Mouse (Mus musculus): ENCODE measurements around the gene Trp53rka. TPM values are rescaled to one million over a fixed set of nuclear protein-coding genes. Genes with fewer than 3 reads are reported as not detected.

Trp53rka gene
- total RNA-seq, 1 experiment from 2014 or later = 8.0 TPM

DNA sequence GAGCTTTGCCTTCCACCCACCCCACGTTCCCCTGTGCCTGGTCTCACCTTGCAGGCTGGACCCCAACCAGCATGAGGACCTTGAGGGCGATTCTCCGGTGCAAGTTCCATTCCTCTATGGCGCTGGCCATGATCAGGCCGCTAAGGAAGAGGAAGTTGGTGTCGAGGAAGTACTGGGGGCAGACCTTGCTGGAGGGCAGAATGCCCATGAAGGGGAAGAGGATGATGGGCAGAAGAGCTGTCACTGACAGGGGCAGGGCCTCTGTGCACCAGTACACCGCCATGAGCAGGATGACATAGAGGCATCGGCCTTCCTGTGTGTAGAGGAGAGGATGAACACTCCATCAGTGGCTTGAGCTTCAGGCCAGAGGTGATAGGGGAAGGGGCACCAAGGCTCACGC is 44.6 kb downstream of the Trp53rka start:
- ATAC-seq (replicated peaks in 1 of 2; ENCODE audit: insufficient read depth in 1 of 2, low FRiP score in 2 of 2, low TSS enrichment in 1 of 2, low read depth in 1 of 2, poor library complexity in 2 of 2, severe bottlenecking in 2 of 2) = no peak

GRCm38 (mm10) chr2:165444861-165445260 is 48.3 kb downstream of the Trp53rka start:
- ATAC-seq (replicated peaks in 1 of 2; ENCODE audit: insufficient read depth in 1 of 2, low FRiP score in 2 of 2, low TSS enrichment in 1 of 2, low read depth in 1 of 2, poor library complexity in 2 of 2, severe bottlenecking in 2 of 2) = no peak

DNA sequence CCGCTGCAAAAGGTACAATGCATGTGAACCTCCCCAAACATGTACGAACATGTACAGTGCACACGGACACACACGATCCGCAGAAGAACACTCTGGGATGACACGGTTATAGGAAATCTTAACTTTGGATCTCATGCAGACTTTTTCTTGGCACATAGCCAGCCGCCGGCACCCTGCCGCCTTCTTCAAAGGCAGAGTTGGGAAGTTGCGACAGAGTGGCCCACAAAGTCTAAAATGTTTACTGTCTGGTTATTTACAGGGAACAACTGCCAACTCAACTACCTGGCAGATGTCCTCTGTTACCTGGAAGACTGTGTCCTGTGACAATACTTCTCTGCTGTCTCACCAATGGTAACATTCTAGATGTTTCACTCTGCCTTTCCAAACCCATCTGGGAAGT is 50.1 kb downstream of the Trp53rka start:
- no peak for ATAC-seq (replicated peaks in 1 of 2; ENCODE audit: insufficient read depth in 1 of 2, low FRiP score in 2 of 2, low TSS enrichment in 1 of 2, low read depth in 1 of 2, poor library complexity in 2 of 2, severe bottlenecking in 2 of 2)

GRCm38 (mm10) chr2:165441613-165442012 is 51.5 kb downstream of the Trp53rka start:
- ATAC-seq (replicated peaks in 1 of 2; ENCODE audit: insufficient read depth in 1 of 2, low FRiP score in 2 of 2, low TSS enrichment in 1 of 2, low read depth in 1 of 2, poor library complexity in 2 of 2, severe bottlenecking in 2 of 2) = no peak

Other genes starting within 250 kb of the Trp53rka start
- gene Slc35c2, start 205.5 kb downstream of the Trp53rka start, total RNA-seq (2017) = 57.6 and 62.2 TPM in 2 replicates
- gene Elmo2, start 166.8 kb downstream of the Trp53rka start, total RNA-seq (2017) = 24.3 and 27.3 TPM in 2 replicates
- gene Zfp663, start 124.6 kb downstream of the Trp53rka start, total RNA-seq (2017) = not detected in 2 replicates
- gene Zfp334, start 105.1 kb downstream of the Trp53rka start, total RNA-seq (2017) = 0.25 TPM in 1 of 2 replicates, not detected in the other
- gene Ocstamp, start 92.9 kb downstream of the Trp53rka start, total RNA-seq (2017) = not detected in 2 replicates
- gene Slc13a3, start 20.1 kb downstream of the Trp53rka start, total RNA-seq (2017) = not detected in 2 replicates
- 0.84 and 3.1 TPM in 2 replicates for gene Slc2a10, start 10.5 kb upstream of the Trp53rka start, total RNA-seq (2017)
- gene Eya2, start 101.7 kb upstream of the Trp53rka start, total RNA-seq (2017) = 32.9 and 38.1 TPM in 2 replicates